In the genomic region with DNA sequence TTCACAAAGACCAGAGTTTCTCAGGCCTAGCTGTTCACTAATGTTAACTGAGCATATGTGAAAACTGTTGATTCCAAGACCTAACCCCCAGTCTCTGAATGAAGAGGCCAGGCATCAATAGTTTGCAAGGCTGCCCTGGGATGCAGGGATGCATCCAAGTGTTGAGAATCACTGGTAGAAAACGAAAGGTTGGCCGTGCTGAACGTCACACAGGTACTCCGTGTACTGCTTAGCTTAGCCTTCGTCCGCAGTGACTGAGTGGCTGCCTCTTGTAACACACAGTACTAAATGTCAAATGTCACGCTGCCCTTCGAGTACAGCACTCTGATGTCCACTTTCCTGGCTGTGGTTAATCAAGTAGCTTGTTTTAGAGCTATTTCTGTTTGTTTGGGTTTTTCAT, we compare ENCODE assay signal across 26 mouse cellular contexts. TPM values are rescaled to one million over a fixed set of nuclear protein-coding genes. Genes with fewer than 3 reads are reported as not detected.
"Had no signal": no experiment of that assay in that cellular context is flagged by ENCODE, and none has a peak within 500 bp of the region (broad histone marks: within the 10 kb centered on the region; RNA-seq: fewer than 3 reads in every experiment).

No protein-coding gene starts in this region.

- DNase-seq: gastrocnemius, adult 2 months; gastrocnemius, postnatal 10 days; gastrocnemius, postnatal 25 days; heart, adult 2 months; heart, postnatal 10 days; heart, postnatal 4 days; kidney, adult 18-20 months; kidney, adult 8-10 months; kidney, postnatal 10 days; kidney, postnatal 25 days; kidney, postnatal 4 days; liver had no signal

- H3K4me1 ChIP-seq: hindbrain, embryonic 10.5 days; hindbrain, embryonic 12.5 days; intestine, embryonic 15.5 days; limb, embryonic 10.5 days; limb, embryonic 12.5 days had no signal

- H3K9ac ChIP-seq: hindbrain, embryonic 12.5 days; hindbrain, embryonic 14.5 days; intestine, embryonic 15.5 days; limb, embryonic 12.5 days had no signal

- H3K9me3 ChIP-seq: hindbrain, embryonic 10.5 days; hindbrain, embryonic 12.5 days; intestine, embryonic 15.5 days; limb, embryonic 10.5 days; limb, embryonic 12.5 days had no signal

- H3K36me3 ChIP-seq: hindbrain, embryonic 10.5 days; hindbrain, embryonic 12.5 days; intestine, embryonic 15.5 days; limb, embryonic 10.5 days; limb, embryonic 12.5 days had no signal

- H3K4me2 ChIP-seq: heart, embryonic 11.5 days; hindbrain, embryonic 12.5 days; hindbrain, embryonic 14.5 days; intestine, embryonic 15.5 days; limb, embryonic 12.5 days; liver, embryonic 11.5 days had no signal

- H3K27ac ChIP-seq: gastrocnemius, adult 2 months; heart, adult 2 months; hindbrain, embryonic 10.5 days; hindbrain, embryonic 12.5 days; hindbrain, embryonic 14.5 days; intestine, embryonic 15.5 days; layer of hippocampus, adult 2 months; left cerebral cortex, adult 2 months; limb, embryonic 10.5 days; limb, embryonic 12.5 days had no signal

- H3K27me3 ChIP-seq: hindbrain, embryonic 12.5 days; intestine, embryonic 15.5 days; limb, embryonic 12.5 days had no signal

- H3K4me3 ChIP-seq: gastrocnemius, adult 2 months; heart, adult 2 months; hindbrain, embryonic 10.5 days; hindbrain, embryonic 12.5 days; intestine, embryonic 15.5 days; layer of hippocampus, adult 2 months; left cerebral cortex, adult 2 months; limb, embryonic 10.5 days; limb, embryonic 12.5 days had no signal

- ATAC-seq: hindbrain, embryonic 16.5 days; inflammation-experienced regulatory T-cells, adult 6 months; intestine, embryonic 15.5 days; intestine, postnatal 0 days had no signal

RNA-seq across cellular contexts. Expression of gene Bend7, which starts 46.0 kb away (rescaled TPM):
- total RNA-seq: granulocyte monocyte progenitor cell, adult 5-6 weeks had no signal
- polyA plus RNA-seq: inflammation-experienced regulatory T-cells, adult 6 months had no signal
